Mouse (Mus musculus) c-Kit-positive CD71-positive TER-119-positive erythroid progenitor cells, embryonic 14.5 days (primary cell): Measurements from ENCODE around the gene Fndc3a.

Experiments used
- DNase-seq: peaks from one replicate; pipeline ENCODE4 v3.0.0-alpha.2; 2013; ENCODE audit warnings: low spot score

Fndc3a gene

GRCm38 (mm10) chr14:72536392-72537017 lies 173.3 kb downstream of the Fndc3a start:
- DNase-seq: no peak

GRCm38 (mm10) chr14:72533862-72534261 lies 175.9 kb downstream of the Fndc3a start:
- no peak for DNase-seq

GRCm38 (mm10) chr14:72532028-72532917 lies 177.5 kb downstream of the Fndc3a start:
- no peak for DNase-seq

- DNase-seq: no peak
These were observed 182.7 kb downstream of the Fndc3a start for GRCm38 (mm10) chr14:72527126-72527525.

GRCm38 (mm10) chr14:72519561-72519960 lies 190.2 kb downstream of the Fndc3a start:
- no peak for DNase-seq

- no peak for DNase-seq
These were observed 191.0 kb downstream of the Fndc3a start for GRCm38 (mm10) chr14:72518786-72519185.

GRCm38 (mm10) chr14:72516376-72516775 lies 193.4 kb downstream of the Fndc3a start:
- no peak for DNase-seq

GRCm38 (mm10) chr14:72506723-72507420 lies 202.9 kb downstream of the Fndc3a start:
- DNase-seq: no peak

- DNase-seq: no peak
These were observed 203.6 kb downstream of the Fndc3a start for GRCm38 (mm10) chr14:72506018-72506722.

GRCm38 (mm10) chr14:72504985-72505384 lies 204.8 kb downstream of the Fndc3a start:
- DNase-seq: no peak

GRCm38 (mm10) chr14:72503241-72503640 lies 206.6 kb downstream of the Fndc3a start:
- no peak for DNase-seq

GRCm38 (mm10) chr14:72493775-72494174 lies 216.0 kb downstream of the Fndc3a start:
- DNase-seq: no peak

- no peak for DNase-seq
These were observed 218.1 kb downstream of the Fndc3a start, which contains the start of gene Gm9195 for GRCm38 (mm10) chr14:72491738-72492137. Gene Gm9195 (minus strand): TSS chr14:72491838.

- no peak for DNase-seq
These were observed 219.4 kb downstream of the Fndc3a start for GRCm38 (mm10) chr14:72490367-72490766.
